Mouse (Mus musculus): Measurements from ENCODE around the gene Txndc5.

DNA sequence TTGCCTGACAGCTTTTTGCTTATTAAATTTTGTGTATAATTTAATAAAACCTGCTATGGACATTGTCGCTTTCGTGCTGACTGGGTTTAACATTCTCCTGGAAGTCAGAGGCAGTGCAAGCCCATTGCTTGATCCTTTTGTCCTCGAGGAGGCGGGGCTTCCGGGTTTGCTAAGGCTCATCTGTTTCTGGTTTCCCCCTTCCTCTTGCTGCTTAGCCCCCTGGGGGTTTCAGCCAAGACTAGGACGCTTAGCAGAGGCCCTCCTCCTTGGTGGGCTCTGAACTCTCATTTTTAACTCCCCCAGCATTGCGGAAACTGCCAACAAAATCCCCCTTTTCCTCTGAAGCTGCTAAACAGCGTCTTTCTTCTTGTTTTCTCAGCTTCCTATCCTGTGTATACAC is 51.7 kb downstream of the Txndc5 start:
- no peak for TF ChIP-seq CTCF (IDR thresholded peaks at IDR 0.05; ENCODE audit: low read depth)
- TF ChIP-seq EP300 (IDR thresholded peaks at IDR 0.05; ENCODE audit: low read depth): no peak
